Mouse (Mus musculus) forebrain, embryonic 15.5 days (tissue): Measurements from ENCODE around the gene Grk4. TPM values are rescaled to one million over a fixed set of nuclear protein-coding genes. Genes with fewer than 3 reads are reported as not detected.
A peak's percentile ranks its signal among the peaks of the same experiment; 100 is the strongest.
"Not testable (repeated sequence)": the region's sequence is repeated elsewhere in the genome, so short reads cannot be mapped to it uniquely, and the experiment has no call there.

Source experiments
- ATAC-seq: fragments of 200-750 bp; cut with Nextera tagmentation; replicated peaks from 2 replicates; pipeline ENCODE4 v1.8.0; 2017; ENCODE audit warnings: mild to moderate bottlenecking, moderate TSS enrichment, moderate library complexity
- H3K27ac ChIP-seq: fragments of 300-500 bp; sonication (generic); replicated peaks from 2 replicates; pipeline ENCODE4 v1.5.1; 2015; ENCODE audit warnings: mild to moderate bottlenecking, inconsistent platforms
- H3K27me3 ChIP-seq: fragments of 300-500 bp; sonication (generic); 2 replicates; pipeline ENCODE4 v1.6.1; 2015; ENCODE audit warnings: inconsistent platforms
- H3K36me3 ChIP-seq: fragments of 300-500 bp; sonication (generic); 2 replicates; pipeline ENCODE4 v1.6.1; 2015; ENCODE audit warnings: mild to moderate bottlenecking, inconsistent platforms
- H3K4me1 ChIP-seq: fragments of 300-500 bp; sonication (generic); 2 replicates; pipeline ENCODE4 v1.6.1; 2015; ENCODE audit warnings: inconsistent platforms
- H3K4me2 ChIP-seq: fragments of 300-500 bp; sonication (generic); replicated peaks from 2 replicates; pipeline ENCODE4 v1.6.1; 2015; ENCODE audit warnings: mild to moderate bottlenecking, inconsistent platforms
- H3K4me3 ChIP-seq: fragments of 300-500 bp; sonication (generic); 2 replicates; pipeline ENCODE4 v1.5.1; 2015; ENCODE audit warnings: mild to moderate bottlenecking, inconsistent platforms
- H3K9ac ChIP-seq: fragments of 300-500 bp; sonication (generic); replicated peaks from 2 replicates; pipeline ENCODE4 v1.6.1; 2015; ENCODE audit warnings: mild to moderate bottlenecking, inconsistent platforms
- H3K9me3 ChIP-seq: fragments of 300-500 bp; sonication (generic); 2 replicates; pipeline ENCODE4 v1.6.1; 2016; ENCODE audit warnings: inconsistent platforms
- WGBS: fragments of 180-500 bp; shearing (Covaris S2); methylation state at CpG from one replicate; pipeline ENCODE4 v1.1.7; 2015; ENCODE audit warnings: mixed read lengths; 5-methylcytosine and 5-hydroxymethylcytosine counted together
- polyA plus RNA-seq: library from polyadenylated mRNA; unstranded; fragments of >200 nt; fragmentation: Nextera tagmentation; extraction: Ambion mirVana; gene quantifications from 2 replicates; pipeline ENCODE4 v1.2.1, GENCODE M21; 2015

The Grk4 gene
- polyA plus RNA-seq, 1 experiment from 2014 or later = 2.2 TPM

- peaks cover 7% of the 10 kb centered on the region for H3K4me1 ChIP-seq
- no peak overlapping the region for H3K4me3 ChIP-seq
- no peak overlapping the region for H3K27ac ChIP-seq
- H3K36me3 ChIP-seq = peaks cover 69% of the 10 kb centered on the region
- no peaks in the 10 kb centered on the region for H3K27me3 ChIP-seq
- H3K9ac ChIP-seq = no peak overlapping the region
- no peak overlapping the region for H3K4me2 ChIP-seq
- no peak for ATAC-seq
- WGBS = 87% methylated on average over 9 of the region's 9 CpGs
- no peaks in the 10 kb centered on the region for H3K9me3 ChIP-seq
Measured at GRCm38 (mm10) chr5:34654881-34655280, 5.3 kb upstream of the Grk4 start.

- no peak for ATAC-seq
- Histone ChIP-seq H3K36me3 (peaks cover 43% of the 10 kb centered on the region), H3K4me3 (no peak overlapping the region), H3K9ac (no peak overlapping the region), H3K4me1 (peaks cover 15% of the 10 kb centered on the region), H3K9me3 (no peaks in the 10 kb centered on the region), H3K27ac (no peak overlapping the region), H3K4me2 (no peak overlapping the region), H3K27me3 (no peaks in the 10 kb centered on the region)
- 96% methylated on average over 8 of the region's 8 CpGs for WGBS
Measured at GRCm38 (mm10) chr5:34657556-34657955, 2.6 kb upstream of the Grk4 start.

- Histone ChIP-seq H3K4me3 (peak overlapping the region; percentile 77), H3K4me1 (peaks cover 15% of the 10 kb centered on the region), H3K4me2 (peak overlapping the region; percentile 60), H3K9me3 (no peaks in the 10 kb centered on the region), H3K27me3 (no peaks in the 10 kb centered on the region), H3K27ac (peak overlapping the region; percentile 92), H3K9ac (peak overlapping the region; percentile 57), H3K36me3 (peaks cover 13% of the 10 kb centered on the region)
- WGBS = under 1% methylated on average over 57 of the region's 57 CpGs
- no peak for ATAC-seq
Measured at GRCm38 (mm10) chr5:34660591-34661130, 482 bp downstream of the Grk4 start.

- Histone ChIP-seq H3K4me2 (no peak overlapping the region), H3K4me3 (no peak overlapping the region), H3K27me3 (no peaks in the 10 kb centered on the region), H3K9me3 (no peaks in the 10 kb centered on the region), H3K9ac (no peak overlapping the region), H3K27ac (no peak overlapping the region), H3K36me3 (0 out of 2 replicates have a peak, but pooled peaks cover 4% of the 10 kb centered on the region), H3K4me1 (peaks cover 15% of the 10 kb centered on the region)
- ATAC-seq = no peak
- 87% methylated on average over 4 of the region's 4 CpGs for WGBS
Measured at GRCm38 (mm10) chr5:34661909-34662308, 1.7 kb downstream of the Grk4 start.

GRCm38 (mm10) chr5:34663231-34663630, 3.1 kb downstream of the Grk4 start:
- no peak for ATAC-seq
- H3K9ac ChIP-seq = no peak overlapping the region

GRCm38 (mm10) chr5:34669493-34669892, 9.3 kb downstream of the Grk4 start:
- H3K9me3 ChIP-seq = no peaks in the 10 kb centered on the region
- H3K4me3 ChIP-seq = no peak overlapping the region
- ATAC-seq = no peak
- no peak overlapping the region for H3K27ac ChIP-seq
- WGBS = 84% methylated on average over 2 of the region's 2 CpGs
- H3K36me3 ChIP-seq = no peaks in the 10 kb centered on the region
- no peak overlapping the region for H3K4me2 ChIP-seq
- H3K4me1 ChIP-seq = no peaks in the 10 kb centered on the region
- H3K27me3 ChIP-seq = no peaks in the 10 kb centered on the region
- H3K9ac ChIP-seq = no peak overlapping the region

More at GRCm38 (mm10) chr5:34663231-34663630, 3.1 kb downstream of the Grk4 start:
- H3K36me3 ChIP-seq = no peaks in the 10 kb centered on the region
- H3K27me3 ChIP-seq = no peaks in the 10 kb centered on the region
- 100% methylated on average over 2 of the region's 2 CpGs for WGBS
- no peak overlapping the region for H3K4me2 ChIP-seq
- no peak overlapping the region for H3K4me3 ChIP-seq
- no peak overlapping the region for H3K27ac ChIP-seq
- H3K4me1 ChIP-seq = peaks cover 15% of the 10 kb centered on the region
- no peaks in the 10 kb centered on the region for H3K9me3 ChIP-seq

GRCm38 (mm10) chr5:34670280-34670679, 10.1 kb downstream of the Grk4 start:
- H3K9me3 ChIP-seq = no peaks in the 10 kb centered on the region
- H3K27me3 ChIP-seq = no peaks in the 10 kb centered on the region
- no peak overlapping the region for H3K4me3 ChIP-seq
- H3K9ac ChIP-seq = no peak overlapping the region
- no peak overlapping the region for H3K4me2 ChIP-seq
- H3K27ac ChIP-seq = no peak overlapping the region
- 76% methylated on average over 4 of the region's 4 CpGs for WGBS
- ATAC-seq = no peak
- H3K4me1 ChIP-seq = no peaks in the 10 kb centered on the region
- H3K36me3 ChIP-seq = no peaks in the 10 kb centered on the region

- ATAC-seq = no peak
- H3K36me3 ChIP-seq = no peaks in the 10 kb centered on the region
- H3K4me1 ChIP-seq = no peaks in the 10 kb centered on the region
- H3K9me3 ChIP-seq = no peaks in the 10 kb centered on the region
- H3K4me3 ChIP-seq = no peak overlapping the region
- 91% methylated on average over 1 of the region's 1 CpGs for WGBS
- H3K27me3 ChIP-seq = no peaks in the 10 kb centered on the region
- no peak overlapping the region for H3K27ac ChIP-seq
- H3K4me2 ChIP-seq = no peak overlapping the region
- no peak overlapping the region for H3K9ac ChIP-seq
Measured at GRCm38 (mm10) chr5:34689868-34690267, 29.7 kb downstream of the Grk4 start.

- no peaks in the 10 kb centered on the region for H3K9me3 ChIP-seq
- no peak overlapping the region for H3K4me2 ChIP-seq
- WGBS = 64% methylated on average over 2 of the region's 2 CpGs
- H3K27ac ChIP-seq = no peak overlapping the region
- ATAC-seq = no peak
- no peak overlapping the region for H3K4me3 ChIP-seq
- no peaks in the 10 kb centered on the region for H3K4me1 ChIP-seq
- H3K27me3 ChIP-seq = no peaks in the 10 kb centered on the region
- H3K9ac ChIP-seq = no peak overlapping the region
- no peaks in the 10 kb centered on the region for H3K36me3 ChIP-seq
Measured at GRCm38 (mm10) chr5:34692782-34693181, 32.6 kb downstream of the Grk4 start.

- 78% methylated on average over 5 of the region's 5 CpGs for WGBS
- H3K4me2 ChIP-seq = no peak overlapping the region
- no peaks in the 10 kb centered on the region for H3K4me1 ChIP-seq
- H3K36me3 ChIP-seq = no peaks in the 10 kb centered on the region
- no peak overlapping the region for H3K27ac ChIP-seq
- no peaks in the 10 kb centered on the region for H3K9me3 ChIP-seq
- no peak overlapping the region for H3K9ac ChIP-seq
- no peak for ATAC-seq
- H3K4me3 ChIP-seq = no peak overlapping the region
- no peaks in the 10 kb centered on the region for H3K27me3 ChIP-seq
Measured at GRCm38 (mm10) chr5:34695521-34695920, 35.3 kb downstream of the Grk4 start.

- no peak overlapping the region for H3K4me3 ChIP-seq
- no peak overlapping the region for H3K4me2 ChIP-seq
- WGBS = 91% methylated on average over 1 of the region's 1 CpGs
- H3K9ac ChIP-seq = no peak overlapping the region
- ATAC-seq = no peak
- H3K27ac ChIP-seq = no peak overlapping the region
- H3K36me3 ChIP-seq = no peaks in the 10 kb centered on the region
- H3K9me3 ChIP-seq = no peaks in the 10 kb centered on the region
- H3K27me3 ChIP-seq = no peaks in the 10 kb centered on the region
- H3K4me1 ChIP-seq = no peaks in the 10 kb centered on the region
Measured at GRCm38 (mm10) chr5:34708436-34708835, 48.3 kb downstream of the Grk4 start.

GRCm38 (mm10) chr5:34714371-34714770, 54.2 kb downstream of the Grk4 start:
- H3K9me3 ChIP-seq, H3K4me1 ChIP-seq, H3K4me2 ChIP-seq, H3K27ac ChIP-seq, H3K36me3 ChIP-seq, ATAC-seq, H3K27me3 ChIP-seq, H3K9ac ChIP-seq, H3K4me3 ChIP-seq: not testable (repeated sequence)
- WGBS = 84% methylated on average over 3 of the region's 3 CpGs

GRCm38 (mm10) chr5:34714816-34715215, 54.6 kb downstream of the Grk4 start:
- Histone ChIP-seq H3K4me1 (no peaks in the 10 kb centered on the region), H3K9me3 (no peaks in the 10 kb centered on the region), H3K4me2 (no peak overlapping the region), H3K27me3 (no peaks in the 10 kb centered on the region), H3K27ac (no peak overlapping the region), H3K36me3 (no peaks in the 10 kb centered on the region), H3K4me3 (no peak overlapping the region), H3K9ac (no peak overlapping the region)
- 84% methylated on average over 5 of the region's 5 CpGs for WGBS
- ATAC-seq = no peak
